Mouse (Mus musculus) stomach, embryonic 14.5 days (tissue): ENCODE data around the gene Zfp108. TPM values are rescaled to one million over a fixed set of nuclear protein-coding genes. Genes with fewer than 3 reads are reported as not detected.
A peak's percentile ranks its signal among the peaks of the same experiment; 100 is the strongest.

Experiments
- ATAC-seq: fragments of 200-750 bp; cut with Nextera tagmentation; 2 replicates; pipeline ENCODE4 v1.8.0; 2017; ENCODE audit warnings: low read depth, moderate TSS enrichment; ENCODE audit not compliant: insufficient number of reproducible peaks, insufficient read depth, low FRiP score
- H3K27ac ChIP-seq: fragments of 300-500 bp; sonication (generic); 2 replicates; pipeline ENCODE4 v1.5.1; 2014; ENCODE audit warnings: mild to moderate bottlenecking, low read length, moderate library complexity, mixed read lengths
- H3K27me3 ChIP-seq: fragments of 300-500 bp; sonication (generic); 2 replicates; pipeline ENCODE4 v1.6.1; 2014; ENCODE audit warnings: low read length, control low read depth, mixed read lengths; ENCODE audit not compliant: control insufficient read depth, insufficient read depth
- H3K36me3 ChIP-seq: fragments of 300-500 bp; sonication (generic); 2 replicates; pipeline ENCODE4 v1.6.1; 2014; ENCODE audit warnings: mild to moderate bottlenecking, control low read depth, low read length, moderate library complexity, mixed read lengths; ENCODE audit not compliant: control insufficient read depth, insufficient read depth
- H3K4me1 ChIP-seq: fragments of 300-500 bp; sonication (generic); 2 replicates; pipeline ENCODE4 v1.6.1; 2014; ENCODE audit warnings: low read length, control low read depth, mixed read lengths; ENCODE audit not compliant: control insufficient read depth, insufficient read depth
- H3K4me2 ChIP-seq: fragments of 300-500 bp; sonication (generic); replicated peaks from 2 replicates; pipeline ENCODE4 v1.6.1; 2014; ENCODE audit warnings: low read depth, low read length, control low read depth
- H3K4me3 ChIP-seq: fragments of 300-500 bp; sonication (generic); 2 replicates; pipeline ENCODE4 v1.5.1; 2014; ENCODE audit warnings: low read depth, low read length, control low read depth
- H3K9ac ChIP-seq: fragments of 300-500 bp; sonication (generic); replicated peaks from 2 replicates; pipeline ENCODE4 v1.6.1; 2014; ENCODE audit warnings: low read depth, mild to moderate bottlenecking, control low read depth, low read length, moderate library complexity, mixed read lengths
- H3K9me3 ChIP-seq: fragments of 300-500 bp; sonication (generic); 2 replicates; pipeline ENCODE4 v1.6.1; 2016; ENCODE audit warnings: low read depth, low read length, control low read depth; ENCODE audit not compliant: control insufficient read depth
- WGBS: fragments of 180-500 bp; shearing (Covaris S2); extraction: QIAGEN DNeasy Blood & Tissue Kit; methylation state at CpG from one replicate; pipeline ENCODE4 v1.1.7; 2014; 5-methylcytosine and 5-hydroxymethylcytosine counted together
- polyA plus RNA-seq: library from polyadenylated mRNA; unstranded; fragments of >200 nt; fragmentation: Nextera tagmentation; extraction: Ambion mirVana; gene quantifications from 2 replicates; pipeline ENCODE4 v1.2.1, GENCODE M21; 2014

Gene Zfp108
- polyA plus RNA-seq, result 4.5 and 4.7 TPM in 2 replicates

GRCm38 (mm10) chr7:24254633-24255474, at the start of gene Zfp108:
Zfp108 (plus strand) TSS chr7:24254794.
- Histone ChIP-seq H3K36me3 (peaks cover 2% of the 10 kb centered on the region; the same call in 1 of the 2 replicates), H3K4me1 (no peaks in the 10 kb centered on the region), H3K9ac (peak within 1 kb of the TSS; percentile 69), H3K4me2 (peak within 1 kb of the TSS; percentile 62), H3K4me3 (peak within 1 kb of the TSS; percentile 51), H3K27ac (no peak within 1 kb of the TSS; the same call in 1 of the 2 replicates), H3K9me3 (no peaks in the 10 kb centered on the region), H3K27me3 (no peaks in the 10 kb centered on the region)
- ATAC-seq, result peak; percentile 87
- 15% methylated on average over 21 of the region's 21 CpGs for WGBS

DNA sequence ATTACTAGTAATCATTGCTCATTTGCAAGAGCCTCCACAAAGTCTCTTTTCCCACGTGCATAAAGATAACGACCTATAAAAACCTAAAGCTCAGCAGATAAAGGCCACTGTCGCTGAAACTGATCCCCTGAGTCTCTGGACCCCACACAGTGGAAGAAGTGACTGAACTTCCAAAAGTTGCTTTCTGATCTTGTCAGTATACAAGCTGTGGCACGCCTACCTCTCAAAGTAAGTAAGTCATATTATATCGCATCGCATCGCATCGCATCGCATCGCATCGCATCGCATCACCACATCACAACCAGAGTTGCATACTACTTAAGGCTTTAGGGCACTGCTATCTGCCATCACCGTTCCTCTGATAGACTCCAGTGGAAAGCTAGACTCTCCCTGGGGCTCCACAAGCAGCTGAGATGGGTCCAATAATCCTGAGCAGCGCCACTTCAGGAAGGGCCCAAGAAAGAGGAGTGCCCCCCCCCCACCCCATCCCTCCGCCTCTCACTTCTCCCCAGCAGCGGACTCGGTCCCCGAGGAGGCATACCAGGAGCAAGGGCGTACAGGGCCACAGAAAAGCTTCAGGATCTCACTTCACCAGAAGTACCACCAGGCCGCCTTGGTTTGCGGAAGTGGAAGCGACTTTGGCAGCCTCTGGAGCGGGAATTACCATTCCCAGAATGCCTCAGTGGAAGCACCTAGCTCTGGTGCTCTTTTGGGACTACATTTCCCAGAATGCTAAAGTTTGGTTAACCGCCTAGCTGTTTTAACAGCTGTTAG, 46.9 kb upstream of the Zfp108 start:
- Histone ChIP-seq H3K9me3 (no peaks in the 10 kb centered on the region), H3K36me3 (peaks cover 20% of the 10 kb centered on the region), H3K27ac (peak overlapping the region; percentile 80), H3K4me1 (no peaks in the 10 kb centered on the region), H3K27me3 (no peaks in the 10 kb centered on the region), H3K4me3 (peak overlapping the region; percentile 65), H3K9ac (peak overlapping the region; percentile 76), H3K4me2 (peak overlapping the region; percentile 74)
- peak; percentile 89 for ATAC-seq
- 12% methylated on average over 24 of the region's 24 CpGs for WGBS

GRCm38 (mm10) chr7:24208282-24208886, 46.2 kb upstream of the Zfp108 start:
- Histone ChIP-seq H3K4me1 (no peaks in the 10 kb centered on the region), H3K27ac (no peak overlapping the region), H3K4me3 (peak overlapping the region; percentile 65), H3K4me2 (peak overlapping the region; percentile 74), H3K27me3 (no peaks in the 10 kb centered on the region), H3K9me3 (no peaks in the 10 kb centered on the region), H3K36me3 (peaks cover 16% of the 10 kb centered on the region), H3K9ac (no peak overlapping the region)
- WGBS, result 64% methylated on average over 7 of the region's 7 CpGs
- ATAC-seq, result peak; percentile 38; the same call in 1 of the 2 replicates

- no peak overlapping the region for H3K27ac ChIP-seq
- H3K4me2 ChIP-seq, result no peak overlapping the region
- H3K9ac ChIP-seq, result no peak overlapping the region
- no peak overlapping the region for H3K4me3 ChIP-seq
- ATAC-seq, result no peak
- no peaks in the 10 kb centered on the region for H3K4me1 ChIP-seq
- no peaks in the 10 kb centered on the region for H3K9me3 ChIP-seq
- WGBS, result 62% methylated on average over 2 of the region's 2 CpGs
- H3K36me3 ChIP-seq, result peaks cover 6% of the 10 kb centered on the region; the same call in 1 of the 2 replicates
- H3K27me3 ChIP-seq, result no peaks in the 10 kb centered on the region
These were observed 44.3 kb upstream of the Zfp108 start for GRCm38 (mm10) chr7:24210296-24210695.

DNA sequence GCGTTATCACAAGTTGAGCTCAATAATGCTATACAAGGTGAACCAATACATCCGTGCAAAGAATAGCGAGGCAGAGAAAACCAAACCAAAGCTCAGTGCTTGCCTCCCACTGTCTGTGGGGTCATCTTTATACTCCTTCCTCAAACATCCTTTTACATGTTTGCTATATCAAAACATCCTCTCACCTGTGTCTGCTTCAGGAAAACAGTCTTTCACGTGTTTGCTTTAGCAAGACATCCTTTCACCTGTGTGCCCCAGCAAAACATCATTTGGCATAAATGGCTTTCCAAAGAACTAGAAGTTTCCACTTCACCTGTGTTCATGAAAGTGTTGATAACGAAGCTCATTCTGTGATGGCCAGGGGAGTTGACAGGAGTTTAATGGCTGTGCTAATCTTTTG, 43.3 kb upstream of the Zfp108 start, which contains the start of gene Zfp111:
Gene Zfp111, minus strand, starts transcription at position 101 of the 400 bp plus-strand sequence.
- Histone ChIP-seq H3K4me1 (no peaks in the 10 kb centered on the region), H3K4me2 (no peak within 1 kb of the TSS), H3K4me3 (no peak within 1 kb of the TSS), H3K27ac (no peak within 1 kb of the TSS), H3K9me3 (no peaks in the 10 kb centered on the region), H3K36me3 (no peaks in the 10 kb centered on the region), H3K9ac (no peak within 1 kb of the TSS), H3K27me3 (no peaks in the 10 kb centered on the region)
- ATAC-seq, result no peak
- WGBS, result 77% methylated on average over 5 of the region's 5 CpGs

- no peak within 1 kb of the TSS for H3K27ac ChIP-seq
- peaks cover 5% of the 10 kb centered on the region; the same call in 1 of the 2 replicates for H3K4me1 ChIP-seq
- H3K4me3 ChIP-seq, result peak within 1 kb of the TSS; percentile 76
- peaks cover 5% of the 10 kb centered on the region; the same call in 1 of the 2 replicates for H3K36me3 ChIP-seq
- H3K9me3 ChIP-seq, result no peaks in the 10 kb centered on the region
- H3K27me3 ChIP-seq, result no peaks in the 10 kb centered on the region
- 5% methylated on average over 28 of the region's 28 CpGs for WGBS
- H3K9ac ChIP-seq, result peak within 1 kb of the TSS; percentile 57
- peak; percentile 74 for ATAC-seq
- peak within 1 kb of the TSS; percentile 73 for H3K4me2 ChIP-seq
These were observed 17.4 kb upstream of the Zfp108 start, which contains the start of gene Zfp109 for GRCm38 (mm10) chr7:24237040-24237791. Zfp109 (minus strand) TSS chr7:24237560.

GRCm38 (mm10) chr7:24253779-24254615, 597 bp upstream of the Zfp108 start:
- Histone ChIP-seq H3K4me3 (peak overlapping the region; percentile 51), H3K27me3 (no peaks in the 10 kb centered on the region), H3K9me3 (no peaks in the 10 kb centered on the region), H3K9ac (no peak overlapping the region), H3K4me1 (no peaks in the 10 kb centered on the region), H3K4me2 (peak overlapping the region; percentile 62), H3K27ac (no peak overlapping the region), H3K36me3 (no peaks in the 10 kb centered on the region)
- peak; percentile 35; the same call in 1 of the 2 replicates for ATAC-seq
- WGBS, result 63% methylated on average over 9 of the region's 9 CpGs
